Mouse (Mus musculus): ENCODE data around the gene Tln2. TPM values are rescaled to one million over a fixed set of nuclear protein-coding genes. Genes with fewer than 3 reads are reported as not detected.

Tln2 gene
- polyA plus RNA-seq, 1 experiment from 2014 or later: 46.3 TPM

GRCm38 (mm10) chr9:67303986-67304385 lies 255.5 kb downstream of the Tln2 start:
- DNase-seq (ENCODE audit: low spot score) (no peak), ATAC-seq (ENCODE audit: low read depth) (no peak)
- H3K4me1 ChIP-seq (ENCODE audit: control insufficient read depth, insufficient read depth, low read length): peaks cover 4% of the 10 kb centered on the region; the same call in 1 of the 2 replicates
- no peak overlapping the region for H3K4me3 ChIP-seq (ENCODE audit: low read depth, low read length)
- no peaks in the 10 kb centered on the region for H3K9me3 ChIP-seq (ENCODE audit: control insufficient read depth, low read length)
- H3K27ac ChIP-seq (replicated peaks; ENCODE audit: low read depth, low read length): no peak overlapping the region
- H3K27me3 ChIP-seq (replicated peaks; ENCODE audit: control insufficient read depth, insufficient read depth, low read length): no peaks in the 10 kb centered on the region
- no peak overlapping the region for H3K4me2 ChIP-seq (ENCODE audit: low read depth, low read length)
- peaks cover 6% of the 10 kb centered on the region; the same call in 1 of the 2 replicates for H3K36me3 ChIP-seq (ENCODE audit: control insufficient read depth, insufficient read depth, low read length)
- H3K9ac ChIP-seq (ENCODE audit: low read depth, low read length): no peak overlapping the region

DNA sequence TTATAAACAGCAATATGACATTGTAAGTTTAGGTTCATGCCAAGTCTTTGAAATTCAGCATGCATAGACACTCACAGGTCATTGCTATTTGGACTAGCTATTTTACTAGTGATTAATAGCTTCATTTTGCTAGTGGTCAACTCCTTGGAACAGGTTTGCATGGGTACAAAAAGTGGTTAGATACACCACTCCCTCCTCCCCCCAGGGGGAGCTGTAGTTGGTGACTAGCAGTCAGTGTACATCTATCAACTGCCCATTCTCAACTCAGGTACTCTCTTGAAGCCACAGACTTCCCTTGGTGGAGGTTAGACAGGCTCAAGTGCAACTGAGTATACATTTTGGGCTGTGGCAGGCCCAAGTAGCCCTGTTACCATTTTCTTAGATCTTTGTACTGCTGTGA lies 256.5 kb downstream of the Tln2 start:
- Histone ChIP-seq H3K36me3 (ENCODE audit: control insufficient read depth, insufficient read depth, low read length) (peaks cover 6% of the 10 kb centered on the region; the same call in 1 of the 2 replicates), H3K27me3 (replicated peaks; ENCODE audit: control insufficient read depth, insufficient read depth, low read length) (no peaks in the 10 kb centered on the region), H3K4me2 (ENCODE audit: low read depth, low read length) (no peak overlapping the region), H3K9ac (ENCODE audit: low read depth, low read length) (no peak overlapping the region), H3K4me3 (ENCODE audit: low read depth, low read length) (no peak overlapping the region), H3K4me1 (ENCODE audit: control insufficient read depth, insufficient read depth, low read length) (peaks cover 4% of the 10 kb centered on the region; the same call in 1 of the 2 replicates), H3K9me3 (ENCODE audit: control insufficient read depth, low read length) (no peaks in the 10 kb centered on the region), H3K27ac (replicated peaks; ENCODE audit: low read depth, low read length) (no peak overlapping the region)
- no peak for ATAC-seq (ENCODE audit: low read depth)
- DNase-seq (ENCODE audit: low spot score): no peak

GRCm38 (mm10) chr9:67302386-67302989 lies 257.0 kb downstream of the Tln2 start:
- 95% methylated on average over 10 of the region's 10 CpGs for WGBS
- Histone ChIP-seq H3K9me3 (ENCODE audit: control insufficient read depth, low read length) (no peaks in the 10 kb centered on the region), H3K9ac (ENCODE audit: low read depth, low read length) (no peak overlapping the region), H3K27ac (replicated peaks; ENCODE audit: low read depth, low read length) (no peak overlapping the region), H3K36me3 (ENCODE audit: control insufficient read depth, insufficient read depth, low read length) (peaks cover 6% of the 10 kb centered on the region; the same call in 1 of the 2 replicates), H3K27me3 (replicated peaks; ENCODE audit: control insufficient read depth, insufficient read depth, low read length) (no peaks in the 10 kb centered on the region), H3K4me3 (ENCODE audit: low read depth, low read length) (no peak overlapping the region), H3K4me2 (ENCODE audit: low read depth, low read length) (no peak overlapping the region), H3K4me1 (ENCODE audit: control insufficient read depth, insufficient read depth, low read length) (peaks cover 4% of the 10 kb centered on the region; the same call in 1 of the 2 replicates)
- DNase-seq (ENCODE audit: low spot score) (no peak), ATAC-seq (ENCODE audit: low read depth) (no peak)

- Histone ChIP-seq H3K4me3 (ENCODE audit: low read depth, low read length) (no peak overlapping the region), H3K4me2 (ENCODE audit: low read depth, low read length) (no peak overlapping the region), H3K9me3 (ENCODE audit: control insufficient read depth, low read length) (no peaks in the 10 kb centered on the region), H3K36me3 (ENCODE audit: control insufficient read depth, insufficient read depth, low read length) (peaks cover 6% of the 10 kb centered on the region; the same call in 1 of the 2 replicates), H3K27ac (replicated peaks; ENCODE audit: low read depth, low read length) (no peak overlapping the region), H3K4me1 (ENCODE audit: control insufficient read depth, insufficient read depth, low read length) (peaks cover 4% of the 10 kb centered on the region; the same call in 1 of the 2 replicates), H3K27me3 (replicated peaks; ENCODE audit: control insufficient read depth, insufficient read depth, low read length) (no peaks in the 10 kb centered on the region), H3K9ac (ENCODE audit: low read depth, low read length) (0 out of 2 replicates have a peak overlapping the region, but pooled peaks have one; percentile 30)
- ATAC-seq (ENCODE audit: low read depth): no peak
- WGBS: 80% methylated on average over 2 of the region's 2 CpGs
- DNase-seq (ENCODE audit: low spot score): no peak
Measured at GRCm38 (mm10) chr9:67301571-67301970, 257.9 kb downstream of the Tln2 start.

- Histone ChIP-seq H3K9ac (ENCODE audit: low read depth, low read length) (0 out of 2 replicates have a peak overlapping the region, but pooled peaks have one; percentile 30), H3K9me3 (ENCODE audit: control insufficient read depth, low read length) (no peaks in the 10 kb centered on the region), H3K4me1 (ENCODE audit: control insufficient read depth, insufficient read depth, low read length) (peaks cover 4% of the 10 kb centered on the region; the same call in 1 of the 2 replicates), H3K36me3 (ENCODE audit: control insufficient read depth, insufficient read depth, low read length) (peaks cover 6% of the 10 kb centered on the region; the same call in 1 of the 2 replicates), H3K4me2 (ENCODE audit: low read depth, low read length) (no peak overlapping the region), H3K4me3 (ENCODE audit: low read depth, low read length) (no peak overlapping the region), H3K27me3 (replicated peaks; ENCODE audit: control insufficient read depth, insufficient read depth, low read length) (no peaks in the 10 kb centered on the region), H3K27ac (replicated peaks; ENCODE audit: low read depth, low read length) (no peak overlapping the region; the same call in 1 of the 2 replicates)
- WGBS: 48% methylated on average over 5 of the region's 5 CpGs
- DNase-seq (ENCODE audit: low spot score) (no peak), ATAC-seq (ENCODE audit: low read depth) (no peak)
Measured at GRCm38 (mm10) chr9:67300769-67301168, 258.7 kb downstream of the Tln2 start.

GRCm38 (mm10) chr9:67300346-67300745 lies 259.2 kb downstream of the Tln2 start:
- no peak for DNase-seq (ENCODE audit: low spot score)
- peak overlapping the region; percentile 6; the same call in 1 of the 2 replicates for H3K27ac ChIP-seq (replicated peaks; ENCODE audit: low read depth, low read length)

DNA sequence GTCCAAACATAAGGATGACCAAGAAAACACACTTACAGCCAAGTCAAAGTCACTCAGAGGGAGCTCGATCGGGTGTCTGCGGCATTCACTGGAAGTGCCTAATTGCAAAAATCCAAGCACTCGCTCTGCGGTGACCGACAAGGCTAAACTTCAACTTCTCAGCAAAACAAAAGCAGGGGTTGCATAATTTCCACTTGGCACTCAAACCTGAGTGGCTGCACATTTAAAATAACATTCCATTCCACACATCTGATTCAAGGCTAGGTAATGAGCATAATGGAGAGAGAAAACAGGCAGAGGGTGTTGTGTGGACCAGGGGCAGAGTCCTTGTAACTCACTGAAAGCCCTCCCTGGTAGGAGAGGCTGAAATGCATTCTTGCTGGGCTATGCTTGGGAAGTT lies 260.3 kb downstream of the Tln2 start:
- H3K27me3 ChIP-seq (replicated peaks; ENCODE audit: control insufficient read depth, insufficient read depth, low read length): no peaks in the 10 kb centered on the region
- peaks cover 4% of the 10 kb centered on the region; the same call in 1 of the 2 replicates for H3K4me1 ChIP-seq (ENCODE audit: control insufficient read depth, insufficient read depth, low read length)
- WGBS: 63% methylated on average over 6 of the region's 6 CpGs
- peak; percentile 40 for DNase-seq (ENCODE audit: low spot score)
- H3K4me2 ChIP-seq (ENCODE audit: low read depth, low read length): no peak overlapping the region
- no peak overlapping the region for H3K27ac ChIP-seq (replicated peaks; ENCODE audit: low read depth, low read length)
- no peak overlapping the region for H3K9ac ChIP-seq (ENCODE audit: low read depth, low read length)
- no peak for ATAC-seq (ENCODE audit: low read depth)
- no peaks in the 10 kb centered on the region for H3K9me3 ChIP-seq (ENCODE audit: control insufficient read depth, low read length)
- H3K4me3 ChIP-seq (ENCODE audit: low read depth, low read length): no peak overlapping the region
- peaks cover 8% of the 10 kb centered on the region; the same call in 1 of the 2 replicates for H3K36me3 ChIP-seq (ENCODE audit: control insufficient read depth, insufficient read depth, low read length)

More at GRCm38 (mm10) chr9:67300346-67300745, 259.2 kb downstream of the Tln2 start:
- Histone ChIP-seq H3K27me3 (replicated peaks; ENCODE audit: control insufficient read depth, insufficient read depth, low read length) (no peaks in the 10 kb centered on the region), H3K9me3 (ENCODE audit: control insufficient read depth, low read length) (no peaks in the 10 kb centered on the region), H3K4me1 (ENCODE audit: control insufficient read depth, insufficient read depth, low read length) (peaks cover 4% of the 10 kb centered on the region; the same call in 1 of the 2 replicates), H3K4me2 (ENCODE audit: low read depth, low read length) (no peak overlapping the region), H3K36me3 (ENCODE audit: control insufficient read depth, insufficient read depth, low read length) (peaks cover 10% of the 10 kb centered on the region; the same call in 1 of the 2 replicates), H3K9ac (ENCODE audit: low read depth, low read length) (no peak overlapping the region), H3K4me3 (ENCODE audit: low read depth, low read length) (no peak overlapping the region)
- no peak for ATAC-seq (ENCODE audit: low read depth)
- 39% methylated on average over 3 of the region's 3 CpGs for WGBS

GRCm38 (mm10) chr9:67297236-67297889 lies 262.1 kb downstream of the Tln2 start:
- Histone ChIP-seq H3K27me3 (replicated peaks; ENCODE audit: control insufficient read depth, insufficient read depth, low read length) (no peaks in the 10 kb centered on the region), H3K4me2 (ENCODE audit: low read depth, low read length) (no peak overlapping the region), H3K4me1 (ENCODE audit: control insufficient read depth, insufficient read depth, low read length) (peaks cover 4% of the 10 kb centered on the region; the same call in 1 of the 2 replicates), H3K27ac (replicated peaks; ENCODE audit: low read depth, low read length) (no peak overlapping the region), H3K36me3 (ENCODE audit: control insufficient read depth, insufficient read depth, low read length) (peaks cover 8% of the 10 kb centered on the region; the same call in 1 of the 2 replicates), H3K9me3 (ENCODE audit: control insufficient read depth, low read length) (no peaks in the 10 kb centered on the region), H3K4me3 (ENCODE audit: low read depth, low read length) (no peak overlapping the region), H3K9ac (ENCODE audit: low read depth, low read length) (no peak overlapping the region)
- 76% methylated on average over 6 of the region's 6 CpGs for WGBS
- ATAC-seq (ENCODE audit: low read depth) (no peak), DNase-seq (ENCODE audit: low spot score) (no peak)
